Mouse (Mus musculus): Measurements from ENCODE around the gene Sco2.

Sco2 gene

GRCm38 (mm10) chr15:89373762-89374248 lies at the start of gene Sco2:
Sco2 (minus strand) TSS chr15:89373846.
- DNase-seq, result peak; percentile 94

- DNase-seq, result no peak
Observed at GRCm38 (mm10) chr15:89421938-89422337, 48.3 kb upstream of the Sco2 start.

GRCm38 (mm10) chr15:89415282-89415681 lies 41.6 kb upstream of the Sco2 start:
- no peak for DNase-seq

- no peak for DNase-seq
Observed at GRCm38 (mm10) chr15:89410118-89410517, 36.5 kb upstream of the Sco2 start, which contains the start of gene Syce3. Syce3 (minus strand) TSS chr15:89410503.

- no peak for DNase-seq
Observed at GRCm38 (mm10) chr15:89406691-89407090, 33.0 kb upstream of the Sco2 start.

GRCm38 (mm10) chr15:89404831-89405623 lies 31.4 kb upstream of the Sco2 start:
- DNase-seq, result no peak

- DNase-seq, result no peak
Observed at GRCm38 (mm10) chr15:89402471-89402870, 28.8 kb upstream of the Sco2 start.

GRCm38 (mm10) chr15:89399716-89400115 lies 26.1 kb upstream of the Sco2 start:
- no peak for DNase-seq

GRCm38 (mm10) chr15:89398146-89398545 lies 24.5 kb upstream of the Sco2 start:
- no peak for DNase-seq

- DNase-seq, result no peak
Observed at GRCm38 (mm10) chr15:89396883-89397282, 23.2 kb upstream of the Sco2 start.

- no peak for DNase-seq
Observed at GRCm38 (mm10) chr15:89390081-89390480, 16.4 kb upstream of the Sco2 start.

- no peak for DNase-seq
Observed at GRCm38 (mm10) chr15:89387127-89387526, 13.5 kb upstream of the Sco2 start.

GRCm38 (mm10) chr15:89384617-89385016 lies 11.0 kb upstream of the Sco2 start, which contains the start of gene Klhdc7b:
Klhdc7b (plus strand) TSS chr15:89384917.
- DNase-seq, result no peak

- DNase-seq, result peak; percentile 69
Observed at GRCm38 (mm10) chr15:89379429-89379828, 5.8 kb upstream of the Sco2 start.

- DNase-seq, result no peak
Observed at GRCm38 (mm10) chr15:89378831-89379401, 5.3 kb upstream of the Sco2 start, which contains the start of gene Odf3b. Odf3b (minus strand) TSS chr15:89379282.

- no peak for DNase-seq
Observed at GRCm38 (mm10) chr15:89377938-89378828, 4.5 kb upstream of the Sco2 start.

GRCm38 (mm10) chr15:89377362-89377761 lies 3.7 kb upstream of the Sco2 start:
- DNase-seq, result no peak

GRCm38 (mm10) chr15:89376957-89377356 lies 3.3 kb upstream of the Sco2 start, which contains the start of gene Tymp:
Tymp (minus strand) TSS chr15:89377039.
- DNase-seq, result no peak

- no peak for DNase-seq
Observed at GRCm38 (mm10) chr15:89376040-89376439, 2.4 kb upstream of the Sco2 start.

GRCm38 (mm10) chr15:89374801-89375534 lies 1.3 kb upstream of the Sco2 start:
- no peak for DNase-seq

- no peak for DNase-seq
Observed at GRCm38 (mm10) chr15:89374340-89374739, 694 bp upstream of the Sco2 start.

Measured in liver (tissue).